Mouse (Mus musculus) central nervous system, embryonic 14 days (tissue): Measurements from ENCODE around the gene Obp2b. TPM values are rescaled to one million over a fixed set of nuclear protein-coding genes. Genes with fewer than 3 reads are reported as not detected.

Source experiments
- polyA plus RNA-seq: library from polyadenylated mRNA; depleted of rRNA; stranded (reverse); fragments of >200 nt; gene quantifications from 2 replicates; pipeline ENCODE4 v1.2.3, GENCODE M21; 2012; rRNA removed

The Obp2b gene
- polyA plus RNA-seq, result not detected in 2 replicates

GRCm38 (mm10) chr2:25736709-25737108 is at the start of gene Obp2b:
TSS of gene Obp2b (plus strand) at chr2:25737009.

GRCm38 (mm10) chr2:25699743-25700142 is 37.1 kb upstream of the Obp2b start, which contains the start of gene Obp2a:
TSS of gene Obp2a (plus strand) at chr2:25700043.

GRCm38 (mm10) chr2:25706643-25707481 is 29.9 kb upstream of the Obp2b start, which contains the start of gene Bmyc:
TSS of gene Bmyc (plus strand) at chr2:25706739.

GRCm38 (mm10) chr2:25765269-25765668 is 28.5 kb downstream of the Obp2b start, which contains the start of gene Lcn3:
TSS of gene Lcn3 (plus strand) at chr2:25765569.

GRCm38 (mm10) chr2:25776717-25777116 is 39.9 kb downstream of the Obp2b start, which contains the start of gene Lcn11:
TSS of gene Lcn11 (plus strand) at chr2:25777017.

GRCm38 (mm10) chr2:25781957-25782356 is 45.1 kb downstream of the Obp2b start, which contains the start of gene Gm13539:
TSS of gene Gm13539 (plus strand) at chr2:25782257.

Other genes starting within 250 kb of the Obp2b start
- not detected in 2 replicates for gene Lcn12, start 243.1 kb upstream of the Obp2b start, polyA plus RNA-seq
- 37.4 and 43.7 TPM in 2 replicates for gene Fbxw5, start 236.3 kb upstream of the Obp2b start, polyA plus RNA-seq
- 3.2 and 4.1 TPM in 2 replicates for gene C8g, start 235.3 kb upstream of the Obp2b start, polyA plus RNA-seq
- gene Traf2, start 190.1 kb upstream of the Obp2b start, polyA plus RNA-seq, result 13.1 and 14.5 TPM in 2 replicates
- gene Edf1, start 179.2 kb upstream of the Obp2b start, polyA plus RNA-seq, result 199 and 206 TPM in 2 replicates
- 6.3 and 6.6 TPM in 2 replicates for gene Mamdc4, start 162.2 kb upstream of the Obp2b start, polyA plus RNA-seq
- 181 and 195 TPM in 2 replicates for gene Phpt1, start 161.8 kb upstream of the Obp2b start, polyA plus RNA-seq
- 15.8 and 18.1 TPM in 2 replicates for gene Ajm1, start 155.3 kb upstream of the Obp2b start, polyA plus RNA-seq
- gene Rabl6, start 128.5 kb upstream of the Obp2b start, polyA plus RNA-seq, result 83.7 and 90.9 TPM in 2 replicates
- 0.01 TPM in 1 of 2 replicates, not detected in the other for gene Ccdc183, start 119.3 kb upstream of the Obp2b start, polyA plus RNA-seq
- gene Tmem141, start 115.0 kb upstream of the Obp2b start, polyA plus RNA-seq, result 27.9 and 35.4 TPM in 2 replicates
- 1.1 TPM in 2 replicates for gene Fcna, start 109.0 kb upstream of the Obp2b start, polyA plus RNA-seq
- gene Lcn8, start 83.9 kb upstream of the Obp2b start, polyA plus RNA-seq, result not detected in 2 replicates
- not detected in 2 replicates for gene Lcn5, start 79.1 kb upstream of the Obp2b start, polyA plus RNA-seq
- gene Lcn6, start 60.2 kb upstream of the Obp2b start, polyA plus RNA-seq, result not detected in 2 replicates
- not detected in 2 replicates for gene Lcn10, start 54.3 kb upstream of the Obp2b start, polyA plus RNA-seq
- gene Obp2a, start 37.0 kb upstream of the Obp2b start, polyA plus RNA-seq, result not detected in 2 replicates
- gene Bmyc, start 30.3 kb upstream of the Obp2b start, polyA plus RNA-seq, result 70.7 and 77.4 TPM in 2 replicates
- gene Lcn3, start 28.6 kb downstream of the Obp2b start, polyA plus RNA-seq, result not detected in 2 replicates
- gene Lcn11, start 40.0 kb downstream of the Obp2b start, polyA plus RNA-seq, result not detected in 2 replicates
- not detected in 2 replicates for gene Gm13539, start 45.2 kb downstream of the Obp2b start, polyA plus RNA-seq
- gene Glt6d1, start 78.8 kb downstream of the Obp2b start, polyA plus RNA-seq, result not detected in 2 replicates
- gene Lcn9, start 86.1 kb downstream of the Obp2b start, polyA plus RNA-seq, result not detected in 2 replicates
- not detected in 2 replicates for gene Sohlh1, start 110.2 kb downstream of the Obp2b start, polyA plus RNA-seq
- gene Kcnt1, start 126.7 kb downstream of the Obp2b start, polyA plus RNA-seq, result 50.7 and 54.5 TPM in 2 replicates
- 47.5 and 49.6 TPM in 2 replicates for gene Camsap1, start 246.3 kb downstream of the Obp2b start, polyA plus RNA-seq